Mouse (Mus musculus) liver, embryonic 14.5 days (tissue): ENCODE results near the gene Lrrn1.

ENCODE experiments used
- CTCF ChIP-seq: IDR thresholded peaks from 2 replicates; pipeline ENCODE4 v1.5.1; 2016; ENCODE audit warnings: antibody characterized with exemption, low read depth, control low read depth
- EP300 ChIP-seq: IDR thresholded peaks from 2 replicates; pipeline ENCODE4 v1.6.1; 2016; ENCODE audit warnings: antibody characterized with exemption, low read depth

DNA sequence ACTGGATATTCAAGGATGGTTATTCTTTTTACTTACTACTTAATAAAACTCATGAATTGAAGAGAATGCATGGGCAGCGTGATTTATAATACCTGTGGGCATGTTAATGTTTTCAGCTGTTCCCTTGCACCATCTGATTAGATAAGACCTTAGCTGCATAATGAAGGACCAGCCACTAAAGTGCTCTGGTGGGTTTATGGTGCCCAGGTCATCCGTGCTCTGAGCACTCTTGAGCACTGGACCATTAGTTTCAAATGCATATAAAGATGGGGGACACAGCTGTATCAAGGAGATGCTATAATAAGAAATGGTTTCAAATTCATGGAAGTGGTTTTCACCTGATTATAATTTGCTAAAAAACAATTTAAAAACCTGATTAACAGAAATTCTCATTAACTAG lies 16.7 kb downstream of the Lrrn1 start:
- no peak for TF ChIP-seq CTCF
- no peak for TF ChIP-seq EP300
